ENCODE assay signal across 20 mouse cellular contexts in genomic region chr17:3547725-3548124, GRCm38 (mm10). TPM values are rescaled to one million over a fixed set of nuclear protein-coding genes. Genes with fewer than 3 reads are reported as not detected.
"Had no signal": no experiment of that assay in that cellular context is flagged by ENCODE, and none has a peak within 500 bp of the region (broad histone marks: within the 10 kb centered on the region; RNA-seq: fewer than 3 reads in every experiment).

No protein-coding gene starts in this region.

- DNase-seq: retina, postnatal 1 day; right cerebral cortex, adult 18-20 months; right cerebral cortex, postnatal 14 days; right cerebral cortex, postnatal 25 days; right cerebral cortex, postnatal 4 days; spleen, adult 18-20 months; thymus, adult 18-20 months; thymus, adult 2 months; thymus, postnatal 14 days; thymus, postnatal 25 days; thymus, postnatal 36 days; thymus, postnatal 4 days had no signal

- H3K36me3 ChIP-seq: stomach, embryonic 15.5 days had no signal

- H3K4me2 ChIP-seq: neural tube, embryonic 15.5 days; stomach, embryonic 15.5 days had no signal

- H3K27me3 ChIP-seq: neural tube, embryonic 15.5 days; stomach, embryonic 15.5 days had no signal

- H3K27ac ChIP-seq: neural tube, embryonic 15.5 days; stomach, embryonic 15.5 days; stomach, postnatal 0 days had no signal

- H3K4me3 ChIP-seq: neural tube, embryonic 15.5 days; stomach, embryonic 15.5 days had no signal

- H3K9ac ChIP-seq: neural tube, embryonic 15.5 days; stomach, embryonic 15.5 days had no signal

- H3K4me1 ChIP-seq: neural tube, embryonic 15.5 days; stomach, embryonic 15.5 days had no signal

- H3K9me3 ChIP-seq: neural tube, embryonic 15.5 days; stomach, embryonic 15.5 days had no signal

RNA-seq across cellular contexts. Expression of gene Cldn20, which starts 15.4 kb away (rescaled TPM):
- polyA plus RNA-seq: neural tube, embryonic 14.5 days; neural tube, embryonic 15.5 days; spleen, adult 2 months; stomach, embryonic 16.5 days; stomach, postnatal 0 days; testis, adult 2 months; thymus, adult 2 months; thymus, postnatal 0 days had no signal
